Mouse (Mus musculus): Measurements from ENCODE around the gene Rnf126. TPM values are rescaled to one million over a fixed set of nuclear protein-coding genes. Genes with fewer than 3 reads are reported as not detected.

The Rnf126 gene
- total RNA-seq, 2 experiments from 2014 or later, result 47.4 to 51.1 TPM

GRCm38 (mm10) chr10:79735361-79735760 is 31.4 kb downstream of the Rnf126 start:
- DNase-seq (ENCODE audit: low spot score in 2 of 2), result no peak

- DNase-seq (ENCODE audit: low spot score in 2 of 2), result no peak
Observed at GRCm38 (mm10) chr10:79733847-79734246, 32.9 kb downstream of the Rnf126 start.

GRCm38 (mm10) chr10:79732500-79732899 is 34.3 kb downstream of the Rnf126 start:
- no peak for DNase-seq (ENCODE audit: low spot score in 2 of 2)

- DNase-seq (ENCODE audit: low spot score in 2 of 2), result no peak
Observed at GRCm38 (mm10) chr10:79729357-79729965, 37.3 kb downstream of the Rnf126 start.

GRCm38 (mm10) chr10:79728323-79729249 is 38.2 kb downstream of the Rnf126 start:
- DNase-seq (ENCODE audit: low spot score in 2 of 2), result no peak

GRCm38 (mm10) chr10:79726090-79726489 is 40.7 kb downstream of the Rnf126 start:
- peak; percentile 64 to 69 for DNase-seq (ENCODE audit: low spot score in 2 of 2)

GRCm38 (mm10) chr10:79723692-79724091 is 43.1 kb downstream of the Rnf126 start:
- no peak for DNase-seq (ENCODE audit: low spot score in 2 of 2)

- no peak for DNase-seq (ENCODE audit: low spot score in 2 of 2)
Observed at GRCm38 (mm10) chr10:79723047-79723446, 43.7 kb downstream of the Rnf126 start.

GRCm38 (mm10) chr10:79721089-79721488 is 45.7 kb downstream of the Rnf126 start:
- no peak for DNase-seq (ENCODE audit: low spot score in 2 of 2)

- peak; percentile 72 to 73 for DNase-seq (ENCODE audit: low spot score in 2 of 2)
Observed at GRCm38 (mm10) chr10:79717640-79718357, 49.0 kb downstream of the Rnf126 start.

GRCm38 (mm10) chr10:79716988-79717355 is 49.8 kb downstream of the Rnf126 start:
- no peak for DNase-seq (ENCODE audit: low spot score in 2 of 2)

- no peak for DNase-seq (ENCODE audit: low spot score in 2 of 2)
Observed at GRCm38 (mm10) chr10:79716254-79716987, 50.3 kb downstream of the Rnf126 start, which contains the start of gene Hcn2. Gene Hcn2 (plus strand): TSS chr10:79716634.

GRCm38 (mm10) chr10:79714996-79715395 is 51.8 kb downstream of the Rnf126 start:
- no peak for DNase-seq (ENCODE audit: low spot score in 2 of 2)

GRCm38 (mm10) chr10:79713163-79713562 is 53.6 kb downstream of the Rnf126 start:
- DNase-seq (ENCODE audit: low spot score in 2 of 2), result no peak

GRCm38 (mm10) chr10:79712499-79713126 is 54.1 kb downstream of the Rnf126 start:
- peak; percentile 74 to 86 for DNase-seq (ENCODE audit: low spot score in 2 of 2)

GRCm38 (mm10) chr10:79712029-79712428 is 54.7 kb downstream of the Rnf126 start:
- no peak for DNase-seq (ENCODE audit: low spot score in 2 of 2)

- no peak for DNase-seq (ENCODE audit: low spot score in 2 of 2)
Observed at GRCm38 (mm10) chr10:79709307-79709706, 57.4 kb downstream of the Rnf126 start.

GRCm38 (mm10) chr10:79708668-79709067 is 58.1 kb downstream of the Rnf126 start:
- DNase-seq (ENCODE audit: low spot score in 2 of 2), result no peak
